Mouse (Mus musculus) liver, embryonic 11.5 days (tissue): ENCODE data around the gene Ttll5. TPM values are rescaled to one million over a fixed set of nuclear protein-coding genes. Genes with fewer than 3 reads are reported as not detected.
A peak's percentile ranks its signal among the peaks of the same experiment; 100 is the strongest.

Experiments
- ATAC-seq: fragments of 200-750 bp; cut with Nextera tagmentation; replicated peaks from 2 replicates; pipeline ENCODE4 v1.8.0; 2017; ENCODE audit warnings: moderate number of reproducible peaks, mild to moderate bottlenecking, moderate TSS enrichment, moderate library complexity; ENCODE audit not compliant: low FRiP score
- DNase-seq: peaks from one replicate; pipeline ENCODE4 v3.0.0-alpha.2; 2017; ENCODE audit warnings: low spot score
- H3K27ac ChIP-seq: fragments of 300-500 bp; sonication (generic); 2 replicates; pipeline ENCODE4 v1.5.1; 2014; ENCODE audit warnings: mild to moderate bottlenecking, low read depth, low read length, control low read depth
- H3K27me3 ChIP-seq: fragments of 300-500 bp; sonication (generic); replicated peaks from 2 replicates; pipeline ENCODE4 v1.6.1; 2014; ENCODE audit warnings: low read length, mixed read lengths; ENCODE audit not compliant: control insufficient read depth, insufficient read depth
- H3K36me3 ChIP-seq: fragments of 300-500 bp; sonication (generic); 2 replicates; pipeline ENCODE4 v1.6.1; 2014; ENCODE audit warnings: mild to moderate bottlenecking, low read length, moderate library complexity, mixed read lengths; ENCODE audit not compliant: control insufficient read depth, insufficient read depth
- H3K4me1 ChIP-seq: fragments of 300-500 bp; sonication (generic); replicated peaks from 2 replicates; pipeline ENCODE4 v1.6.1; 2014; ENCODE audit warnings: low read length, mixed read lengths; ENCODE audit not compliant: control insufficient read depth, insufficient read depth
- H3K4me2 ChIP-seq: fragments of 300-500 bp; sonication (generic); 2 replicates; pipeline ENCODE4 v1.6.1; 2014; ENCODE audit warnings: mild to moderate bottlenecking, control low read depth, moderate library complexity
- H3K4me3 ChIP-seq: fragments of 300-500 bp; sonication (generic); 2 replicates; pipeline ENCODE4 v1.5.1; 2014; ENCODE audit warnings: low read depth, low read length, control low read depth
- H3K9ac ChIP-seq: fragments of 300-500 bp; sonication (generic); 2 replicates; pipeline ENCODE4 v1.6.1; 2014; ENCODE audit warnings: low read depth, low read length, control low read depth
- H3K9me3 ChIP-seq: fragments of 300-500 bp; sonication (generic); 2 replicates; pipeline ENCODE4 v1.6.1; 2016; ENCODE audit warnings: low read length, inconsistent platforms, mixed read lengths; ENCODE audit not compliant: control insufficient read depth
- WGBS: fragments of 180-500 bp; shearing (Covaris S2); extraction: QIAGEN DNeasy Blood & Tissue Kit; methylation state at CpG from one replicate; pipeline ENCODE4 v1.1.7; 2014; 5-methylcytosine and 5-hydroxymethylcytosine counted together
- polyA plus RNA-seq: library from polyadenylated mRNA; unstranded; fragments of >200 nt; fragmentation: Nextera tagmentation; extraction: Ambion mirVana; gene quantifications from 2 replicates; pipeline ENCODE4 v1.2.1, GENCODE M21; 2014

Gene Ttll5
- polyA plus RNA-seq, 1 experiment from 2014 or later, result 14.6 TPM

DNA sequence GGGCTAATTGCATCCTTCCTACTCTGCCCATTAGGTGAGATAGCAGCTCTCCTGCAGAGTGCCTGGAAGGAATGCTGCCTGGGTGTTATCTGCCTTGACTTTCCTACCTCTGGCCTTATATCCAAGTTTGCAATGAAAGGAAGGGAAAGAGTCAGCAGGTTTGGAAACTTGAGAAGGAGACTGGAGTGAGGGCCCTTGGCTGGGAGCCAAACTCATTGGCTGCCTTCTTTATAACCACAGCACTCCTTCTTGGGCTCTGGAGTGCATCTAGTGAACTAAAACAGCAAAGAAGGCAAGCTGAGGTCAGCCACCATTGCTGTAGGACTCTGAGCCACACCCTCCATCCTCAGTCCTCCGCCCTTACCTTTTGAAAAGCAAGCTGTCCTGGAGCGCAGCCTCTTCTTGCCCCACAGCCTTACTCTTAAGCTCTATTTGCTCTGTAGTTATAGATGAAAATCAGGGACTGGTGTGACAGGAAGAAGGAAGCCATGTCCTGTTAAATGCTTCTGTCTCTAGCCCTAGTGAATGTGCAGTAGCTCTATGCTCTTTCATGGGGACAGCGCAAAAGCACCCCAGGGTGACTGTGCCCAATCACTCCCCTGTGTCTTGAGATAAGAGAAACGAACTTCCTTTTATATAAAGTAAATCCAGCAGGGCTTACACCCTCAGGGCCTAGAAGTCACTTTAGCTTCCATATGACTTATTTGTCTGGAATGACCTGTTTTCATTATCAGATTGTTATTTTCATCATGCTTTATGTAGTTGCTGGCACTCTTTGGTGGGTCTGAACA is 198.8 kb downstream of the Ttll5 start:
- DNase-seq, result no peak
- ATAC-seq, result no peak
- Histone ChIP-seq H3K9ac (no peak overlapping the region), H3K4me2 (no peak overlapping the region), H3K9me3 (no peaks in the 10 kb centered on the region), H3K27me3 (no peaks in the 10 kb centered on the region), H3K4me3 (no peak overlapping the region), H3K27ac (no peak overlapping the region), H3K4me1 (peaks cover 8% of the 10 kb centered on the region), H3K36me3 (no peaks in the 10 kb centered on the region)
- 79% methylated on average over 4 of the region's 4 CpGs for WGBS

DNA sequence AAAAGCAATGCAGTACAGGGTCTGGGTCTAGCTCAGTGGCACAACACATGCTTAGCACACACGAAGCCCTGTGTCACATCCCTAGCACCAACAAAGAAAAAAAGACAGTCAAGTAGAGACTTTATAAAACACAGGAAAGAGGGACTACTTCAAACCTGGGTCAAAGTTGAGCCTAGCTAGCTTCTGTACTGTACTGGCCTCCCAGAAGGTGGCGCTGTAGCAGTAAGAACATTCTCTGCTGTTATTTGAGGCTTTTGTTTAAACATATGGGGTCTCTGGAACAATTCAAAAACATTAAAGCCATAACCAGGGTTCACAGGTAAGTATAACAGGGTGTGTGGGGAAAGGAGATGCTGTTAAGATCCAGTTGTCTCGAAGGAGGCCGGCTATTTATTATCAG is 200.0 kb downstream of the Ttll5 start:
- Histone ChIP-seq H3K27me3 (no peaks in the 10 kb centered on the region), H3K9me3 (no peaks in the 10 kb centered on the region), H3K4me3 (no peak overlapping the region), H3K4me1 (peaks cover 8% of the 10 kb centered on the region), H3K9ac (no peak overlapping the region), H3K36me3 (no peaks in the 10 kb centered on the region), H3K4me2 (no peak overlapping the region), H3K27ac (no peak overlapping the region)
- WGBS, result 62% methylated on average over 4 of the region's 4 CpGs
- DNase-seq, result no peak
- ATAC-seq, result no peak

DNA sequence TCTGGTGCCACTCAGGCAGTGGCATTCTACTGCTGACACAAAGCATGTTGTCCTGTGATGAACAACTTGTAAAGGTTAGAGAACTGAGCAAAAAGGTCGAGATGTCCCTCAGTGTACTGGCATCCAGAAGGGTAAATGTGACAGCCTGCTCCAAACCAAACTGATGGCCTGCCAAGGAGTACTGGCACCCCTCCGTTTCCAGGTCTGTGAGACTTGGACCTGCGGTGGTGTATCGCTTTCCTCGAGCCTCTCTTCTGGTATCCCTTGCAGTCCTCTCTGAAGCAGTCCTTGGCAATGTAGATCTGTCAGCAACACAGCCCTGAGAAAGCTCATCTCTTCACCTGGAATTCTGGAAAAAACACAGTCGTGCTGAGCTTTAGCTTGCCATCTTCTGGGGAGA is 201.0 kb downstream of the Ttll5 start:
- no peak overlapping the region for H3K27ac ChIP-seq
- DNase-seq (no peak), ATAC-seq (no peak)
- no peaks in the 10 kb centered on the region for H3K36me3 ChIP-seq
- WGBS, result 90% methylated on average over 6 of the region's 6 CpGs
- H3K27me3 ChIP-seq, result no peaks in the 10 kb centered on the region
- H3K4me3 ChIP-seq, result no peak overlapping the region
- no peak overlapping the region for H3K4me2 ChIP-seq
- H3K4me1 ChIP-seq, result peaks cover 11% of the 10 kb centered on the region
- no peak overlapping the region for H3K9ac ChIP-seq
- no peaks in the 10 kb centered on the region for H3K9me3 ChIP-seq

DNA sequence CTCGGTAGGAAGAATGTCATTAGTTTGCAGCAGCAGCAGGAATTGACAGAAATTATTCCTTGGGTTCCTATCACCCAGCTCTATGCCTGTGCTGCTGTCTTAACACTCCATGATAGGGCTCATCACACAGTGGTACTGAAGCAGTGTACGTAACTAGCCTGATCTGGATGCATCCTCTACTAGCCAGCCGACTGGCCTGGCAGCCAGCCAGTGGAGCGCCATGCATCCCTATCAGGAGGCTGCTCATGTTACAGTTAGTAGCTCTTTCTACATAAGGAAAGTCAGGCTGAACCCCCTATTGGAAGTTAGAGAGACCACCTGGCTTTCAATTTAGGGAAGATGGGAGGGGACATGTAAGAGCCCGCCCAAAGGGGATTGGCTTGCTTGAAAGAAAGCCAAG is 202.5 kb downstream of the Ttll5 start:
- Histone ChIP-seq H3K4me1 (peaks cover 16% of the 10 kb centered on the region), H3K4me3 (no peak overlapping the region)

DNA sequence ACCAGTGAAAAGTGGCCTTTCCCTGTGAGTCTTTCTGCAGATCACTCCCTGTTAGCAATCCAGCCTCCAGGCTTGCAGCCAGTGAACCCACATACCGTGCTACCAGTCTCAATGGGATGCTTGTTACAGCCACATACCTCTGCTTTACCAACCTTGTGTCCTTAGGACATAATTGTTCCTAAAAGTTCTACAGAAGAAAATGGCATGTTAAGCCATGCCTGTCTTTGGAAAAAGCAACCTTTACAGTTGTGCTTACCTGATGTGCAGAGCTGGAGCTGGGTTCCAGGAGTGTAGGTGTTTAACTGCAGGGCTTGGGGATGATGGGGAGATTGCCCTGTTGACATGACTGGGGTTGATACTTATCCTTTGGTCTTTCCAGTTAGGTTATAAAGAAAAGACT is 203.3 kb downstream of the Ttll5 start:
- H3K4me3 ChIP-seq, result no peak overlapping the region
- H3K9me3 ChIP-seq, result no peaks in the 10 kb centered on the region
- ATAC-seq (no peak), DNase-seq (no peak)
- 89% methylated on average over 1 of the region's 1 CpGs for WGBS
- no peak overlapping the region for H3K27ac ChIP-seq
- peaks cover 12% of the 10 kb centered on the region for H3K4me1 ChIP-seq
- H3K9ac ChIP-seq, result no peak overlapping the region
- H3K4me2 ChIP-seq, result no peak overlapping the region
- no peaks in the 10 kb centered on the region for H3K36me3 ChIP-seq
- H3K27me3 ChIP-seq, result no peaks in the 10 kb centered on the region

More for the DNA sequence above, 202.5 kb downstream of the Ttll5 start:
- Histone ChIP-seq H3K36me3 (no peaks in the 10 kb centered on the region), H3K9ac (no peak overlapping the region), H3K4me2 (no peak overlapping the region), H3K27me3 (no peaks in the 10 kb centered on the region), H3K9me3 (no peaks in the 10 kb centered on the region), H3K27ac (no peak overlapping the region)
- 74% methylated on average over 5 of the region's 5 CpGs for WGBS
- DNase-seq, result no peak
- no peak for ATAC-seq

DNA sequence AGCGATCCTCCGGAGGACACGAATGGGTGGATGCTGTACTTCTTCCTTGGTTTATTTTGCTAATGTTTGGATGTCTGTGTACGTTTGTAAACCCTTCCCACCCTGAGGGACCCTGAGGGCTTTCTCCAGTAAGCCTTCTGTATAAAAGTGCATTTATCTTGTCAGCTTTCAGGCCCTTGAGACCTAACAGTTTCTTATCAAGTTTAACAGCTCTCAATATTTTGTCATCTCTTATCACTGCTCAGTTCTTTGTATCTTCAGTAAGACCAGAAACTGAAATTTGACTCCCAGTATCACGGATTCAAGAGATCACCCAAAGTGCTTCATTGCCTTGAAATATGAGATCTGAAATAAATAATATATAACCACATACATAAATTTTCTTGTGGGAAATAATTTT is 206.5 kb downstream of the Ttll5 start:
- no peaks in the 10 kb centered on the region for H3K36me3 ChIP-seq
- H3K27me3 ChIP-seq, result no peaks in the 10 kb centered on the region
- ATAC-seq, result peak; percentile 51
- peak overlapping the region; percentile 7; the same call in 1 of the 2 replicates for H3K4me2 ChIP-seq
- no peaks in the 10 kb centered on the region for H3K9me3 ChIP-seq
- DNase-seq, result no peak
- H3K27ac ChIP-seq, result peak overlapping the region; percentile 29; the same call in 1 of the 2 replicates
- no peak overlapping the region for H3K9ac ChIP-seq
- H3K4me1 ChIP-seq, result peaks cover 12% of the 10 kb centered on the region
- H3K4me3 ChIP-seq, result no peak overlapping the region
- WGBS, result 59% methylated on average over 5 of the region's 5 CpGs

DNA sequence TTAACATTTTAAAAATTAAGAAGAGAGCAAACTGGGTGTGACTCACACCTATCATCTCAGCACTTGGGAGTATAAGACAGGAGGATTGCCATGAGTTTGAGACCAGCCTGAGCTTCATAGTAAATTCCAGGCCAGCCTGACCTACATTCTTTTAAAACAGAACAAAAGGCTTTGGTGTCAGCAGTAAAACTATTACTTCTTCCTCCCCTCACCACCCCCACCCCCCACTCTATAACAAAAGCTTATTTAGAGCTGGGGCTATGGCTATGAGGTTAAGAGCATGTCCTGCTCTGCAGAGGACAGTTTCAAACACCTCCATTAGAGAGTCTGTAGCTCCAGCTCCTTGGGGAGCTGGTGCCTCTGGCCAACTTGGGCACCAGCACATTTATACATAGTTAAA is 211.1 kb downstream of the Ttll5 start:
- Histone ChIP-seq H3K27ac (no peak overlapping the region), H3K9ac (no peak overlapping the region), H3K27me3 (no peaks in the 10 kb centered on the region), H3K9me3 (no peaks in the 10 kb centered on the region), H3K4me1 (peaks cover 9% of the 10 kb centered on the region), H3K36me3 (no peaks in the 10 kb centered on the region), H3K4me3 (no peak overlapping the region), H3K4me2 (no peak overlapping the region)
- DNase-seq, result no peak
- ATAC-seq, result no peak

DNA sequence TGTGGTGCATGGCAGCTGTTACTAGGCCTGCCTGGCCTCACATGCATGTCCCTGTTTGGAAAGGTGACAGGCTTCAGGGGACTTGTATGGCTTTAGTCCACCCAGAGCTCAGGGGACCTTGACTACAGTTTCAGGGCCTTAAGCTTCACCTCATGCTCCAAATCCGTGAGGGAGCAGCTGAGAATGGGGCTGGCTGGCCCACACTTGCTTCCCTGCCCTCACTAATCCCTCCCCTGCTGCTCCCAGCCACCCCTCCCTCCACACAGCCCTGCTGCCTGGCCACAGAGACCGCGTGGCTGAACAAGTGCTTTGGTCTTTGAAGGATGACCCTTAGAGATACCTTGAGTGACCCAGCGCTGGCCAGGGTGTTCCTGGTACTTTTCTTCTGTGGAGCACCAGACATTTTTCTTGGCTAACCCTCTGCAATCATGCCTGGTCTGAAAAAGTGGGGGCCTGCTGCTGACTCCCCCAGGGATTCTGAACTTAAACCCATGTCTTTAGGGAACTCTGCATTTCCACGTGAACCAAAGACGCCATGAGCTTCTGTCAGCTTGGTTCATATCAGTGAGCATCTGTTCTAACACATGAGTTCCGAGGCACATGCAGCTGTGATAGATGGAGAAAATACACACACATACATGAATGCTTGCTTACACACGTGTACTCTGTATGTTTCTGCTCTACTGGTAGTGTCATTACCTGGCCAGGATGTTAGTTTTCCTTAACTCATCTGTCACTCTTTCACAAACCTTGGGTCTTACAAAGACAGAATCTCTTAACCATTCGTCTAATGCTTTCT is 212.1 kb downstream of the Ttll5 start:
- DNase-seq (no peak), ATAC-seq (no peak)
- Histone ChIP-seq H3K27me3 (no peaks in the 10 kb centered on the region), H3K36me3 (no peaks in the 10 kb centered on the region), H3K4me2 (no peak overlapping the region), H3K27ac (no peak overlapping the region), H3K4me1 (peaks cover 5% of the 10 kb centered on the region), H3K4me3 (no peak overlapping the region), H3K9ac (no peak overlapping the region), H3K9me3 (no peaks in the 10 kb centered on the region)
- WGBS, result 54% methylated on average over 9 of the region's 9 CpGs
